Mouse (Mus musculus): ENCODE data around the gene Ppp1r18.
A peak's percentile ranks its signal among the peaks of the same experiment; 100 is the strongest.

The Ppp1r18 gene

GRCm38 (mm10) chr17:35869346-35870067 is 4.1 kb downstream of the Ppp1r18 start:
- DNase-seq (ENCODE audit: extremely low spot score, low read depth, low spot score): no peak

- no peak for DNase-seq (ENCODE audit: extremely low spot score, low read depth, low spot score)
Observed at GRCm38 (mm10) chr17:35870151-35870883, 4.9 kb downstream of the Ppp1r18 start.

GRCm38 (mm10) chr17:35870884-35871696 is 5.7 kb downstream of the Ppp1r18 start:
- DNase-seq (ENCODE audit: extremely low spot score, low read depth, low spot score): no peak

DNA sequence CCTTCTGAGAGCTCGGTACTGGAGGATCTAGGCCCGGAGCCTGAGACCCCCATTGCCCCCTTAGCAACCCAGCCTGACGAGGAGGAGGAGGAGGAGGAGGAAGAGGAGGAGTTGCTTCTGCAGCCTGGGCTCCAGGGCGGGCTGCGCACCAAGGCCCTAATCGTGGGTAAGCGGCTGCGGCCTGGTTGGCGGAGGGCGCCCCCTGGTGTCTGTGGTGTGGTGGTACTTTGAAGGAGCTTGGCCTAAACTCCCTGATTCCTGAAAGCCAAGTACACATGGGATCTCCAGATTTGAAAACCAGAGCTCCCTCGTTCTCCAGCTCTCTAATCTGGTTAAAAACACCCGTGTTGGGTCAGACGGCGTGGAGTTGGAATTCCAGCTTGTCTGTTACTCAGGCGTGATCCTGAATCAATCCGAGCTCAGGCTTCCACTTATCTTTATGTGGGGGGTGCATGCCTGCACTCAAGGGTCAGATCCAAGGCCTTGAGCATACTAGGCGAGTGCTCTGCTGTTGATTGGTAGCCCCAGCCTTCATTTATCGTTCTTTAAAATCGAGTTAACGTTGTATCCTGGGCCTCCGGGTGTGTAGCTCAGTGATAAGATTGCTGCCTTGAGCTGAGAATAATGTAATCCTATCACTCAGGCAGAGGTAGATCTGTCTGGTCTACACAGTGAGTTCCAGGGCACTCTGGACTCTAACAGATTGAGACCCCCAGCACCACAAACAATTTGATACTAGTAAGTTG is 8.6 kb downstream of the Ppp1r18 start:
- DNase-seq (ENCODE audit: extremely low spot score, low read depth, low spot score): no peak

GRCm38 (mm10) chr17:35874721-35875120 is 9.3 kb downstream of the Ppp1r18 start:
- DNase-seq (ENCODE audit: extremely low spot score, low read depth, low spot score): no peak

- no peak for DNase-seq (ENCODE audit: extremely low spot score, low read depth, low spot score)
Observed at GRCm38 (mm10) chr17:35879245-35880057, 14.1 kb downstream of the Ppp1r18 start, which contains the start of gene Dhx16. Gene Dhx16, plus strand, starts transcription at chr17:35879819.

- DNase-seq (ENCODE audit: extremely low spot score, low read depth, low spot score): no peak
Observed at GRCm38 (mm10) chr17:35882924-35883323, 17.5 kb downstream of the Ppp1r18 start.

DNA sequence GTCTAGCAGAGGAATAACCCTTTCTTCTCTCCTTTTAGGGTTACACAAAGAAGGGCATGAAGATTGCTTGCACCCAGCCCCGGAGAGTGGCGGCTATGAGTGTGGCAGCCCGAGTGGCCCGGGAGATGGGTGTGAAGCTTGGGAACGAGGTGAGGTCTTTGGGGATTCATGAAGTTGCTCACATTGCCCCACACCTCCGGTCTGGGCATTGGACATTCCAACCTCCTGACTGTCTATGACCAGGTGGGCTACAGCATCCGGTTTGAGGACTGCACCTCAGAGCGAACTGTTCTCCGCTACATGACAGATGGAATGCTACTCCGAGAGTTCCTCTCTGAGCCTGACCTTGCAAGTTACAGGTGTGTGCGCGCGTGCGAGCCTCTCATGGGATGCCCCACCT is 18.4 kb downstream of the Ppp1r18 start:
- DNase-seq (ENCODE audit: extremely low spot score, low read depth, low spot score): no peak

GRCm38 (mm10) chr17:35887725-35888124 is 22.3 kb downstream of the Ppp1r18 start:
- no peak for DNase-seq (ENCODE audit: extremely low spot score, low read depth, low spot score)

DNA sequence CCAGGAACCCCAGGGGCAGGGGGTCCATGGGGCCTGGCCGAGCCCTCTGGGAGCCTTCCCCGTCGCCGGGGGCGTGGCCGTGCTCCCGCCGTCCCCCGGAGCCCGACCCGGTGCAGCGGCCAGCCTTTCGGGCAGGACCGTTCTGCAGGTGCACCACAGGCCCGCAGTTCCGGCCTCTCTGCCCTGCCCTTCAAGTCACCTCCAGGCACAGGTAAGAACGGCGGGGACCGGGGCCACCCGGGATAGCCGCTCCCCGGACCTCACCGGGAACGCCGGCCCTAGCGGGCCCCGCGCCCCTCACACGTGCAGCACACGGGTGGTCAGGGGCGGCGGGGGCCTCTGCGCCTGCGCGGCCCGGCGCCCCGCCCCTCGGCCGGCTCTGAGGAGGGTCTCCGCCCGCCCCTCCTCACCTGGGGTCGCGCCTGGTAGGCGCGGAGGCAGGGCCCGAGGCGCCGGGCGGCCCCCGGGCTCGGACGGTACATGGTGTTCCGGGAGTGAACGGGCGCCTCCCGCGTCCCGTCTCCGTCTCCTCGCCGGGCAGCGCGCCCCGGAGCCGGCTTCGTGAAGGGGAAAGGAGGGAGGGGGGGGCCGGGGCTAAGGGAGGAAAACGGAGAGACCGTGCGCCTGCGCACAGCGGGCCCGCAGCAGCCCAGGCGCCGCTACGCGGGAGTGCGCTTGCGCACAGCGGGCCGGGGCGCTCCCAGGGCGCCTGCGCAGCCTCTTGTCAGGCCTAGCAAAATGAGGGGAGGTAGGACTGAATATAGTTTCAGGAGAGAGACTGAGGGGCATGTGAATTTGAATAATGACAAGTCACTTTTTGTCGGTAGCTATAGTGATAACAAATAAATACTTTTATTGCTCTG is 31.6 kb downstream of the Ppp1r18 start, which contains the start of gene 2310061I04Rik:
Gene 2310061I04Rik (minus strand): TSS at position 651 of the 863 bp plus-strand sequence.
- peak; percentile 78 for DNase-seq (ENCODE audit: extremely low spot score, low read depth, low spot score)

- no peak for DNase-seq (ENCODE audit: extremely low spot score, low read depth, low spot score)
Observed at GRCm38 (mm10) chr17:35897644-35898573, 32.5 kb downstream of the Ppp1r18 start.

DNA sequence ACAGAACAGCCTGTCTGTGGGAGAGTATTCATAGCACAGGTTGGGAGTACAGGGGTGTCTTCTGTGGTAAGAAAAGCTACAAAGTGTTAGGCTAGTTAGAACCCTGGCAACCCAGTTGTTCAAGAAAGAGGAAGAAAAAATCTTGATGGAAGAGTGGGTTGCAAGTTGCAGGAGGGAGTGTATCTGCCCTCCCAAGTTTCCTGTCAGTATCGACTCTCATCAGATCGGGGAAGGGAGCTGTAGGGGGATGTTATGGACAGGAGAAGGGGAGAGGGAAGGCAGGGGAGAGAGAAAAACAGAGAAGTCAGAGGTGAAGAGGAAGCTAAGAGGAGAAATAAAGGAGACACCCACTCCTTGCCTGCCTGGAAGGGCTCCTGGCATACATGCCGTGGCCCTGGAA is 35.2 kb downstream of the Ppp1r18 start:
- no peak for DNase-seq (ENCODE audit: extremely low spot score, low read depth, low spot score)

DNA sequence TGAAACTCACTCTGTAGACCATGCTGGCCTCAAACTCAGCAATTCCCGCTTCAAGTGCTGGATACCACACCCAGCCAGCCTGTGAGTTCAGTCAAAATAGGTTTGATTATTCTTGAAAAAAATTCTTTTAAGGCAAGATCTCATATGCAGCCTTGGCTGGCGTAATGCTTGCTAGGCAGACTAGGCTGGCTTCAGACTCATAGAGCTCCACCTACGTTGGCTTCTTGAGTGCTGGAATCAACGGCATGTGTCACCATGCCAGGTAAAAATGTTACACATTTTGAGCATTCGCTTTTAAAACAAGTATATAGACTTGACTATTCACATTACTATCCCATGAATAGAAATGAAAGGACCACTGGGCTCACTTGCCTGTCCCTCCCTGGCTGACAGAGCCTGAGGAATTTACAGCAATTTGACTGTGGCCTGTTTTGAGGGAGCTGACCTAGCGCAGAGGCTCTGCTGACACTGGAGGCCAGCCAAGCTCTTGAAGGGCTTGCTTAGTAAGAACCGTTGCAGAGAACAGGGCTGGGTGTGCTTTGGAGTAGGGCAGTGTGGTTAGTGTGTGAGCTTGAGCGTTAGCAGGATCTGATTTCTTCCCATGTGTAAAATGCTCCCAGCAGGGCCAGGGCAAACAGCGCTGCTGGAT is 38.1 kb downstream of the Ppp1r18 start:
- DNase-seq (ENCODE audit: extremely low spot score, low read depth, low spot score): no peak

DNA sequence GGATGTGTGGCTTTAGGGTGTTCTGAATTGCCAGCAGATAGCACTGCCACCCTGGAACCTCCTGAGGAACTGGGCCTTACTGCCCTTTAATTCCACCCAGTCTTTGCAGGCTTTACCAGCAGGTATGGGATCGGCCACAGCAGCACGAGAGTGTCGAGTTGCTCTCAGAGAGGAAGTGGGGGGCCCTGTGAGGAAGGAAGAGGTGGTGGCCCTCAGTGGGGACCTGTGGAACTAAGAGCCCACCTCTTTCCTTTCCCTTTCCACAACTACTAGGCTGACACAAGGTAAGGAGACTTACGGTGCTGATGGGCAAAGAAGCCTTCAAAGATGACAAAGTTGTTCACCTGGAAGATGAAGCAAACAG is 38.6 kb downstream of the Ppp1r18 start:
- DNase-seq (ENCODE audit: extremely low spot score, low read depth, low spot score): no peak

GRCm38 (mm10) chr17:35905587-35905986 is 40.2 kb downstream of the Ppp1r18 start:
- DNase-seq (ENCODE audit: extremely low spot score, low read depth, low spot score): no peak

DNA sequence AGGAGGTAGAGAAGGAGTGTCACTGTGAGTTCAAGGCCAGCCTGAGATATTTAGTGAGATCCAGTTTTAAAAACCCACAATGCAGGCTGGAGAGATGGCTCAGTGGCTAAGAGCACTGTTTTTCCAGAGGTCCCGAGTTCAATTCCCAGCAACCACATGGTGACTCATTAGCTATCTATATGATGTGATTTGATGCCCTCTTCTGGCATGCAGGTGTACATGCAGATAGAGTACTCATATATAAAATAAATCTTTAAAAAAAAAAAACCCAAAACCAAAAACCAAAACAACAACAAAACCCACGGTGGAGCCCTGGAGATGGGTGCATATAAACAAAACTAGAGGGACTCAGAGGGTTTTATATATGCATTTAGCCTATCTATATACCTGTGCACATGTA is 42.2 kb downstream of the Ppp1r18 start:
- DNase-seq (ENCODE audit: extremely low spot score, low read depth, low spot score): no peak

DNA sequence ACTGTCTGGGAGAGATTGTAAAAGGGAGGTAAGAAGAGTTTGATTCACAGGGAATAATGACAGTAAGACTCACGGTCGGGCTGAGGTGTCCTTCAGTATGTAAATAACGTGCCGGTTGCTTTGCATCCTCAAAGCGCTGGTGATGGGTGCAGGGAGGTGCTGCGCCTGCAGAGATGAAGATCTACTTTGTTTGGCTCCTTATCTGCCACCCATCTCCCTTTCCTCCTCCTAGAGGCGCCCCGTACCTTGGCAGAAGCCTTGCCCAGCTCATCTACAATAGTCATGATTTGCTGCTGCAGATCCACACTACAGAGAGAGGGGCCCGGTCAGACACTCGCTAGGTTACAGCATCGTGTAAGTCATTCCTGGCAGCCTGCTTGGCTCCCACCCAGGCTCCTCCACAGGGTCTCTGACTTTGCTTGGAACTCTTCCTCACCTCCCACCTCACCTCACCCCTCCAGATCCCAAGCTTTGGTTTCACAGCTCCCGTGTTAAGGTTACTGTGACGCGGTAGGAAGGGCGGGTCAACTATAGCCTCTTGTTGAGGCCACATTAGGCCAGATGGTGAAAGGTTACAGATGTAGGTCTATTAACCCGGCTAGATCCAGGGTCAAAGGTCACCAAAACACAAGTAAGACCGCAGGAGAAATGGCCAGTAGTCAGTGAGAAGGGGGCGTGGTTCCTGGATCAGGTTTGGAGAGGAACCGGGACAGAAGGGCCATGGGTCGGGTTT is 44.0 kb downstream of the Ppp1r18 start:
- no peak for DNase-seq (ENCODE audit: extremely low spot score, low read depth, low spot score)

Measured in hindlimb bud, embryonic 11.5 days (tissue).